Mouse (Mus musculus): ENCODE data around the gene Smim27.
"Not testable (repeated sequence)": the region's sequence is repeated elsewhere in the genome, so short reads cannot be mapped to it uniquely, and the experiment has no call there.

Gene Smim27

GRCm38 (mm10) chr4:40264321-40264720 lies 5.1 kb upstream of the Smim27 start:
- DNase-seq, result no peak

DNA sequence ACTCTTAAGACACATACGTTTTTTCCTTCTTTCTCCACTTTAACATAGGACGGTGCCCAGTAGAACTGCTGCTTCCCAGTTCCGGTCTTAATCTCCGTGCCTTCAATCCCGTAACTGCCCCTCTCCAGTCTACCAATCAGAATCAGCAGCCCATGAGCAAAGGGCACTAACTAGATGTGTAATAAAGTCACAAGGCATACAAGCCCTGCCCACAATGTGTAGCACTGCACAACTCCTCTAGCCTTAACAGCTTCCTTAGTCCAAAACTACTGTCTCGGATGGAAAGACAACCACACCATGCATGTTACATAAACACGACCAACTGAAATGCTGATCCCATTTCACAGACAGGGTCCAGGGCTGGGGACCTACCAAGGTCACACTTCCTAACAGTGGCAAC lies 1.7 kb upstream of the Smim27 start:
- no peak for DNase-seq

DNA sequence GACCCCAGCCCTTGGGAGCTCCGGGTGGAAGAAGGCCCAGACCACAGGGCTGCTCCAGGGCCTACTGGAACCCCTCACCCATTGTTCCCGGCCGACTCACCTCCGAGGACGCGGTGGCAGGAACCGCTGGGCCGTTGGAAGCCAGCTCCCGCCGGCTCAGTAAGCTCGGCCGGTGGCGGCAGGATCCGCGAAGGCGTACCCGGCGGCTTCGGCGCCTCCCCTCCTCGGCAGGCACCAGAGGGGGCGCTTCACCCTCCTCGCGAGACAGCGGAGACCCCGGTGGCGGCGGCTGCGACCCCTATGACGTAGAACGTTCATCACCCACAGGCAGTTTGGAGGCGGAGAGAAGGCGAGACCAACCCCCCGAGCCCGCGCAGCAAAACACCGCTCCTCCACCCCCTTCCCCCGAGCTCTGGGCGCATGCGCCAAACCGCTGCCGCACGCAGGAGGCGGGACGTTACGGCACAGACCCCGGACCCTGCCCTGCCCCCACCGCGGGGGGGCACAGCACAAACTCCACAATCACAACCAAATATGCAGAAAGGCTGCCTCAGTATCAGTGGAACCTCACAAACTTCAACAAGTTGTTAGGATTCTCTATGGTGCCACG lies 1.1 kb upstream of the Smim27 start:
- DNase-seq, result peak; percentile 88

GRCm38 (mm10) chr4:40268835-40269234 lies 544 bp upstream of the Smim27 start:
- no peak for DNase-seq

- no peak for DNase-seq
These were observed 9.5 kb downstream of the Smim27 start for GRCm38 (mm10) chr4:40278880-40279275.

DNA sequence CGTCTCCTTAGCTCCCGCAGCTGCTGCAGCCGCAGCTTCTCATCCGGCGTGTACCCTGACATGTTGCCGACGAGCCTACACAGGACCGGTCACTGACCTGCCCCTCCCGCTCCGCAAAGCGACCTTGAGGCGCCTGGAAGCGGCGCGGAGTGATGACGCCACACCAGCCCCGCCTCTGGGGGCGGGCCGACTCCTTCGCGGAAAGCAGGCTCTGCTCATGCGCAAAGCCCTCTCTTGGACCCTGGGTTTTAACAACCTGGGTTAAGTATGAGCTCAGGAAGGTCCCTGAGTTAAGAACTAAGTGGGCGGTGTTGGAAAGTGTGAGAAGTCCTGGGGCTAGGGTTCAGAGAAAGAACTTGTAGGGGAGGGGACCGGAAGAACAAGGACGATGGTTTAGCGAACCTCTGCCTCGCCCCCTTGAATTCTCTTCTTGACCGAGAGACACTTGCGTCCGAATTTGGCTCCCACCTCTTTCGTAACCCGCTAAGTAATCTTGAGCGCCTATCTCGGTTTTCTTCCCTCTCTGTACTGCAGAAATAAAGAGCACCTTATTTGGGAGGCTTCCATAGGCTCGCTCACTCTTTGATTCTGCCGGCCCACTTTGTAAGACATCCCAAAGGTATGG lies 10.0 kb downstream of the Smim27 start, which contains the start of gene Ndufb6:
TSS of gene Ndufb6 (minus strand) at position 146 of the 625 bp plus-strand sequence.
- DNase-seq, result peak; percentile 98

DNA sequence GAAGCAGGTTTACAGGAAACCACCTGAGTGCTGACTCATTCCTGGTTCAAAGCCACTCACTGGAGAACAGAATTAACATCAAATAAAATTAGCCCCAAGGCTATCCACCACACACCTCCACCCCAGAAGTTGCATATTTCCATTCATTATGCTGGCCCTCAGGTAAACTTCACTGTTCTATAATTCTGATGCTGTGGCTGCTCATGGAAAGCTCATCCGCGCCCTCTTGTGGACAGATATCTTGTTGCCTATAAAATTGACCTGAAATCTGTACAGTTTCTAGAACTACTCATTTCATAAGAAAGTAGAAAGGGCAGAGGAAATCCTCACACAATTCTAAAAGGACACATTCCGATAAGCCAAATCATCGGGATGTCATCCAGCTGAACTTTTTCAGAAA lies 16.2 kb downstream of the Smim27 start:
- peak; percentile 82 to 86 for DNase-seq

GRCm38 (mm10) chr4:40287415-40287814 lies 18.0 kb downstream of the Smim27 start:
- no peak for DNase-seq

GRCm38 (mm10) chr4:40289046-40289445 lies 19.7 kb downstream of the Smim27 start:
- DNase-seq, result no peak

- not testable (repeated sequence) for DNase-seq
These were observed 22.1 kb downstream of the Smim27 start for GRCm38 (mm10) chr4:40291511-40291910.

- no peak for DNase-seq
These were observed 29.8 kb downstream of the Smim27 start for GRCm38 (mm10) chr4:40299169-40299568.

DNA sequence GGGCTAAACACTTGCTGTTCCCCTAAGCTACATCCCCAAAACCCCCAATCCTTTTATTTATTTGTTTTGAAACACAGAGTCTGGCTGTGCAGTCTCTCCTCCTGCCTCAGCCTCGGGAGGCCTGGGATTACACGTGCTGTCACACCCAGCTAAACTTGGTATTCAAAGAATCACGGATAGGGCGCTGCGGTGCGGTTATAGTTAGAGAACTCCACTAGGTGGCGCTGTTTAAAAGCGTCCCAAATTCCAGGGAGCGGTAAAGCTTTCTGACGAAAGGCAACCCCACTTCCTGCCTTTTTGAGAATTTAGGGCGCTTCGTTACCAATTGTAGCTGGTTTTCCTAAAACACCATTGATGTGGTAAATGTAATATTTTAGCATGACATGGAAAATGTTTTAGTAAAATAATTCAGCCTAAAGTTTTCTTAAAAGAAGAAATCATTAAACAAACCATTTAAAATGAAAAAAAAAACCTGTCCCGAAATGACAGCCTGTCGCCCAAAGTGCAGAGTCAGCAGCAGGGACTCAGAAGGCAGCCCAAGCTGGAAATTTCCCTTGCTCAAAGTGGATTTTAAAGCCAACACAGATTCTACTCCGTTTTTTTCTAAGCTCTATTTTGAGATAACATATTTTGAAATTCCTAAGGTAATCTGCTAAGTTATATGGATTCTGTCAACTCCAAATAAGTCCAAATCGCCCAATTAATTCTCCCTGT lies 31.9 kb downstream of the Smim27 start:
- DNase-seq, result peak; percentile 83 to 87

DNA sequence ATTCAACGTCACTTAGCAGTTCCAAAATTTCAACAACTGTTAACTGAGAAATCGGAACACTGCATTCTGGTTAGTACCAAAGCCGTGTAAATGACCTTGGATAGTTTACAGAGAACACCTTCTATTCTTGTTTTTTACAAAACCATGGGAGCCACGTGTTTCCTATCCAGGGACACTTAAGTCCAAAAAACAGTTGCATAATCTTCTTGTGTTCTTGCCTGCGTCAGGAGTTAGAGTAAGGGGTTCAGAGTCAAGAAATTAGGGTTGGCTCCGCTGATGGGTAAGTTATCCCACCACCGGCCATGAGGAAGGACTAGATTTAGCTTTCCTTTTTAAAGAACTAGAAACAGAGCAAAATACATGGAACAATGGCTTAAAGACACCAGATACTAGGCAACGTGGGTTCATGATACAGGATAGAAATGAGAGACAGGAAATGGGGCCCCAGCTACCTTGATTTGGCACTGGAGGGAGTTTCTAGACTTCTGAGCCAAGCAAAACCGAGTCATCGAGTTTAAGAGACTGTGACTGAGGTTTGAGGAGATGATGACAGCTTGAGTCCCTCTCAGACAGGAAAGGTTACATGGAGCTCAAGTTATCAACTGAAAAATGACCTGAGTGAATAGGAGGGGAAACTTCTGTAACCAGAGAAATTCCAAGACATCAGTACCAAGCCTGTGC lies 33.2 kb downstream of the Smim27 start:
- no peak for DNase-seq

DNA sequence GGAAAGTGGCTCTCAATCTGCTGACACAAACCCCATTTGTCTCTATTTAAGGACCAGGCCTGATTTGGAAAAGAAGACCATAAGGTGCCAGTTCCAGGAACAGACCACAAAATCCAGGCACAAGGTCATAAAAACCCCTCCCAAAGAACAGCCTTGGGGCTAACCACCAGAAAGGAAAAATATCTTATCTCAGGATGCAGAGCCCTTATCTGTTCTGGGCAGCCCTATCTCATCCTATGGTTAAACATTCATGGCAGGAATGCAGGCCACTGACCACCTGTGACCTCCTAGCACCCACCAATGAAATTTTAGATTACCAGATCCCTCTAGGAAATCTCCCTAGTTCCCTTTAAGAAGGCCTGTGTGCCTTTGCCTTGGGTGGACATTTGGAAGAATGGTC lies 40.3 kb downstream of the Smim27 start:
- no peak for DNase-seq

GRCm38 (mm10) chr4:40310796-40311383 lies 41.5 kb downstream of the Smim27 start:
- DNase-seq, result no peak

GRCm38 (mm10) chr4:40312213-40312612 lies 42.8 kb downstream of the Smim27 start:
- DNase-seq, result no peak

DNA sequence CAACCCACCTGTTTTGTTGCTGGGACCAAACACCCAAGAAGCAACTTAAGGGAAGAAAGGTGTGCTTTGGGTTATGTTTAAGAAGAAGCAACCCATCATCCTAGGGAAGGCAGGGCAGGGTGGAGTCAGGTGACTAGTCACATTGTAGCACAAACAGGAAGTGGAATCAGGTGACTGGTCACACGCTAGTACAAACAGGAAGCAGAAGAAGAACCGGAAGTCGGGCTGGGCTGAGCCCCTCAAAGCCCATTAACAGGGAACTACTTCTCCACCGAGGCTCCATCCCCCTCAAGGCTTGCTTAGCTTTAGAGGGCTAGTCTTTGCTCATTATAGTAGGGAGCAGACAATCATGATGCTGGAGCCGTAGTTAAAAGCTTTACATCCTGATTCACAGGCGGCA lies 43.6 kb downstream of the Smim27 start:
- no peak for DNase-seq

DNA sequence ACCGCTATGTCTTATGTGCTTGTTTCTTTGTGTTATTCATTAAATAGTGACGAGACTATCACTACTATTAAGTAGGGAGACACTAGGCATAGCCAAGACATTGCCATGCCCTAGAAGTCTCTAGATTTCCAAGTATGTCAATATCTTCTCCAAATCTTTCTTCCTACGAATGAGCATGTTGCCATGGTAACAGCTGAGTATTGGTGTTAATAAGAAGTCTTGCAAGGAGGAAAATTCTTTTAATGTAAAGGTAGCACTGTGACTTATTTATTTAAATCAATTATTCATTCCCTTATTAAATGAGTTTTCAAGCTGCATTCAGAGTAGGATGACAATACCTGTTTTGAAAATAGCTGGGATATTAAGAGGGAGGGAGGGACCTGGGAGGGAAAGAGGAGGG lies 48.0 kb downstream of the Smim27 start:
- DNase-seq, result no peak
